Mouse (Mus musculus) E14TG2a.4 (cell line): ENCODE data around the gene Bmp2k.
A peak's percentile ranks its signal among the peaks of the same experiment; 100 is the strongest.

ENCODE experiments used
- H3K27me3 ChIP-seq: 2 replicates; pipeline ENCODE4 v1.6.1; 2014; ENCODE audit warnings: low read length, control low read depth; ENCODE audit not compliant: insufficient read depth
- H3K36me3 ChIP-seq: 2 replicates; pipeline ENCODE4 v1.6.1; 2014; ENCODE audit warnings: low read length, control low read depth; ENCODE audit not compliant: insufficient read depth
- H3K4me1 ChIP-seq: replicated peaks from 2 replicates; pipeline ENCODE4 v1.6.1; 2014; ENCODE audit warnings: low read depth, low read length, control low read depth
- H3K4me3 ChIP-seq: replicated peaks from 2 replicates; pipeline ENCODE4 v1.5.1; 2014; ENCODE audit warnings: mild to moderate bottlenecking, low read length
- H3K9me3 ChIP-seq: 2 replicates; pipeline ENCODE4 v1.6.1; 2014; ENCODE audit warnings: low read length, control low read depth
- CTCF ChIP-seq: conservative IDR thresholded peaks from 2 replicates; pipeline ENCODE4 v1.5.1; 2014; ENCODE audit warnings: low read length
- NANOG ChIP-seq: IDR thresholded peaks from 2 replicates; pipeline ENCODE4 v1.6.1; 2014; ENCODE audit warnings: borderline replicate concordance, low read length, mixed read lengths
- POU5F1 ChIP-seq: IDR thresholded peaks from 2 replicates; pipeline ENCODE4 v1.6.1; 2014; ENCODE audit warnings: low read length, borderline replicate concordance

Gene Bmp2k

DNA sequence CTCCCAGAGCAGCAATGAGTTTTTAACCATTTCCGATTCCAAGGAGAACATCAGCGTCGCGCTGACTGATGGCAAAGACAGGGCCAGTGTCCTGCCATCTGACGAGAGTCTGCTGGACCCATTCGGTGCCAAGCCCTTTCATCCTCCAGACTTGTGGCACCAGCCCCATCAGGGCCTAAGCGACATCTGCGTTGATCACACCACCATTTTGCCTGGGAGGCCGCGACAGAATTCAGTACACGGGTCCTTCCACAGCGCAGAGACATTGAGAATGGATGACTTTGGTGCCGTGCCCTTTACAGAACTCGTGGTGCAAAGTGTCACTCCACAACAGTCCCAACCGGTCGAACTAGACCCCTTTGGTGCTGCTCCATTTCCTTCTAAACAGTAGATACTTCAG, 90.3 kb downstream of the Bmp2k start:
- Histone ChIP-seq H3K36me3 (no peaks in the 10 kb centered on the region), H3K4me1 (peaks cover 42% of the 10 kb centered on the region), H3K27me3 (0 out of 2 replicates have a peak, but pooled peaks cover 3% of the 10 kb centered on the region), H3K9me3 (no peaks in the 10 kb centered on the region), H3K4me3 (peak overlapping the region; percentile 71)
- no peak for TF ChIP-seq NANOG
- TF ChIP-seq CTCF = no peak

DNA sequence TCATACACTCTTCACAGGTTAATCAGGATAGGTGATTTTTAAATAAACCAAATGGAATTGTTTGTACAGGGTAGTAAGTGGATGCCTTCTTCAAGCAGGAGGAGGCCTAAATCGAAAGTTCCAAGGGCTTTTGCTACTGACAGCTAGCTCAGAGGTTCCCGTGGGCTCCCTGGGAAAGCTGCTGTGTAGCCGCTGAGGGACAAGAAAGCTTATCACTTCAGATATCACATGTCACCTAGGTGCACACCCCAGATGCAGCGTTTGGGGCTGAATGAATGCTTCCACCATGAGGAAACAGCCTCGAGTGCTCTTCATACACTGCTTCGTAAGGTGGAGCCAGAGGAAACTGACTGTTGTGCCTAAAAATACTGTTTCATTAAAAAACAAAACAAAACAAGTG, 90.7 kb downstream of the Bmp2k start:
- Histone ChIP-seq H3K4me3 (no peak overlapping the region), H3K36me3 (no peaks in the 10 kb centered on the region), H3K27me3 (0 out of 2 replicates have a peak, but pooled peaks cover 3% of the 10 kb centered on the region), H3K9me3 (no peaks in the 10 kb centered on the region), H3K4me1 (peaks cover 44% of the 10 kb centered on the region)
- no peak for TF ChIP-seq CTCF
- no peak for TF ChIP-seq NANOG
- TF ChIP-seq POU5F1 = no peak

DNA sequence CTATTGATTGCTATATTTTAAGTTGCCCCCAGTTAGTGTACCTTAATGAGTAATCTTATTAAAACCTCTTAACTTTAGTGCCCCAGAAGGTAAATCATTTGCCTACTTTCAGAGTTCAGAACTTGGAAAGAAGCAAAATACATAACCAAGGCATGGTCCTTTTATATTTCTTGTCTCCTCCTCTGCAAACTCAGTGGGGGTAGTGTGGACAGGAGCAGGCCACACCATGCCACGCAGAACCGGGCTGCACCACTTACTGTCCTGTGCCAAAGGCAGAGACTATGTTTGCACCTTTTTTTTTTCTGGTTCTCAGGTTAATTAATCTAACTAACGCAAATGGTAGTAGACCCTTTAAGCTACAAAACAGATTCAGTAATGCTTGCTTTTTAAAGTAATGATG, 91.9 kb downstream of the Bmp2k start:
- Histone ChIP-seq H3K4me1 (peaks cover 44% of the 10 kb centered on the region), H3K9me3 (no peaks in the 10 kb centered on the region), H3K27me3 (0 out of 2 replicates have a peak, but pooled peaks cover 3% of the 10 kb centered on the region), H3K36me3 (no peaks in the 10 kb centered on the region), H3K4me3 (no peak overlapping the region)
- TF ChIP-seq NANOG (no peak), POU5F1 (no peak), CTCF (no peak)

DNA sequence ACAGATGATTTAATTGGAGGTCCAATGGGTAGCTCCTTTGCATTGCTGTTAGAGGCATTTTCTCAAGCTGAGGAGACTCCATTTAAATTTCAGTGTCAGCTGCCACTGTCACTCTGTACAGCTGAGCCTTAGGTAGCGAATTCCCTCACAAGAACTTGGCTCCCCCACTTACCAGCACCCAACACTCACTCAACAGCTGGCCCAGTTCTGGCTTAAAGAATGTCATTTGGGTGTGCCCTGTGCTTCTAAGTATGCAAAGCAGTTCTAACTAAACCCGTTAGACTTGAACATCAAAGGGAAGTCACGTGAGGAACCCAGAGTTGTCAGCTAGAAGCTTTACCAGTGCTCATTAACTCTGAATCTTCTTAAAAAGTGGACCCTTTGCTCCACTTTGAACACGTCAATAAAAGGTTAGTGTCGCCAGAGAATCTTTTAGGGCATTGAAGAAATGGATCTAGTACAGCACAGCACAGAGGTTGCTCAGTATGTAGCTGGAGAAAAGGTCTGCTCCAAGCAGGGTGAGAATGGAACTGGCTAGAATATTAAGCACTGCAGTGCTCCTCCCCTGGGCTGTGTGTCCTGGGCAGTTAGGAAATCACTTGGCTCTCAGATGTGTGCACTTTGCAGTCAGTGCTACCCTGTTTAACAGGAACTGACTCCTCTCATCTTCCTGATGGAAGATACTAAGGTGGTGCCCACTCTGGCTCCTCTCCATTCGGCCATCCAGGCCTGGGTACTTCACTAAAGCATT, 92.7 kb downstream of the Bmp2k start:
- H3K4me1 ChIP-seq = peaks cover 50% of the 10 kb centered on the region
- TF ChIP-seq NANOG (no peak), CTCF (no peak), POU5F1 (no peak)

DNA sequence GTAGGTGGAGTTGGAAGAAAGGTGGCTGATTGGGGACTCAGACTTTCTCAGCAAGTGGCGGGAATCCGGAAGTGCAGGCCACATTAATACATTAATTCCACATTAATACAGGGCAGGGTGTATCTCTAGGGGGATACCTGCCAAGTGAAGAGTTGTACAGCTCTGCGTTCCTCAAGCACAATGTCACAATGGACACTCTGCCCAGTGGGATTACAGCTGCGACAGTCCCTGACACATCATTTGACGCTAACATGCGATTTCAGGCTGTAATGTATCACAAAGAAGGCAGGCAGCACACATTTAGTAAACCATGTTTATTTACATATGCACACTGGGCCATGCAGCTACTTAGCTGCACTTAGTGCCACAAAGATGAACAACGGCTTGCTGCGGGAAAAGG, 95.5 kb downstream of the Bmp2k start:
- no peak for TF ChIP-seq CTCF
- no peak for TF ChIP-seq NANOG
- TF ChIP-seq POU5F1 = no peak
- no peak overlapping the region for H3K4me3 ChIP-seq
- H3K4me1 ChIP-seq = peaks cover 46% of the 10 kb centered on the region
- no peaks in the 10 kb centered on the region for H3K27me3 ChIP-seq
- H3K36me3 ChIP-seq = peaks cover 15% of the 10 kb centered on the region
- no peaks in the 10 kb centered on the region for H3K9me3 ChIP-seq

More for the DNA sequence above, 92.7 kb downstream of the Bmp2k start:
- H3K9me3 ChIP-seq = no peaks in the 10 kb centered on the region
- H3K4me3 ChIP-seq = peak overlapping the region; percentile 26; the same call in 1 of the 2 replicates
- 0 out of 2 replicates have a peak, but pooled peaks cover 3% of the 10 kb centered on the region for H3K27me3 ChIP-seq
- H3K36me3 ChIP-seq = 0 out of 2 replicates have a peak, but pooled peaks cover 4% of the 10 kb centered on the region

DNA sequence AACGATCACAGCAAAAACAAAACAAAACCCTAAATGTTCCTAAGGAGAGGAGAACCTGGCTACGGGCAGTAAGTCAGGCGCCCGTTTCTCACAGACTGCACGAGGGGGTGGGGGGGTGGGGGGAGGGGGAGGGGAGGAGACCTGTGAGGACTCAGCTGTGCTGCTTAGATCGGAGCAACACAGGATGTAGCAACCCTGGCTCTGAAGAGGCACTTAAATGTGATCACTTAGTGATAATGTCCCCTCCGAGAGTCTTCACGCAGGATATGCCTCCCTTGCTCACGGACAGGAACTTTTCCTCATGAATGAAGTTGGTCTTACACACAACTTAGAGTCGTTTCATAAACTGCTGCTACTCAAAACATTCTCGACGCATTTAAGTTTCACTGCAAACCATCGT, 97.8 kb downstream of the Bmp2k start:
- H3K4me1 ChIP-seq = peaks cover 30% of the 10 kb centered on the region
- no peak for TF ChIP-seq POU5F1
- no peak for TF ChIP-seq CTCF
- no peak for TF ChIP-seq NANOG

DNA sequence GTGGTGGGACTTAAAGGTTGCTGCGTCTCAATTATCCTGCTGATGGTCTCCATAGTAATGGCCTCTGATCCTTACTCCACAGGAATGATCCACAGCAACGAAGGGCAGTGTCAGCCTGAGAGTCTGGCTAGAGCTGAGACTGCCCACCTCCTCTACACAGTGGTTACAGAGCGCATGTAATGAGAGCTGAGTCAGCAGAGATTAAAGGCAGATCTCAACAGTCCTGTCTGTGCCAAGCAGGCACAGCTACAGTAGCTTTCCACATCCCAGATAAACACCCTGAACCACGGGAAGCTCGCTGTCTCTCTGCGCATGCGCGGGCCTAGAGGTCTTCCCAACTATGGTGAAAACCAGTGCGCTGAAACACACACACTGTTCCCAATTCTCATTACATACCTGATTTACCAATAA, 100.1 kb downstream of the Bmp2k start:
- Histone ChIP-seq H3K4me3 (no peak overlapping the region), H3K27me3 (no peaks in the 10 kb centered on the region), H3K36me3 (peaks cover 41% of the 10 kb centered on the region), H3K9me3 (no peaks in the 10 kb centered on the region), H3K4me1 (peaks cover 19% of the 10 kb centered on the region)
- TF ChIP-seq CTCF (no peak), NANOG (no peak), POU5F1 (no peak)

More for the DNA sequence above, 97.8 kb downstream of the Bmp2k start:
- Histone ChIP-seq H3K4me3 (no peak overlapping the region), H3K36me3 (peaks cover 30% of the 10 kb centered on the region), H3K9me3 (no peaks in the 10 kb centered on the region), H3K27me3 (no peaks in the 10 kb centered on the region)

DNA sequence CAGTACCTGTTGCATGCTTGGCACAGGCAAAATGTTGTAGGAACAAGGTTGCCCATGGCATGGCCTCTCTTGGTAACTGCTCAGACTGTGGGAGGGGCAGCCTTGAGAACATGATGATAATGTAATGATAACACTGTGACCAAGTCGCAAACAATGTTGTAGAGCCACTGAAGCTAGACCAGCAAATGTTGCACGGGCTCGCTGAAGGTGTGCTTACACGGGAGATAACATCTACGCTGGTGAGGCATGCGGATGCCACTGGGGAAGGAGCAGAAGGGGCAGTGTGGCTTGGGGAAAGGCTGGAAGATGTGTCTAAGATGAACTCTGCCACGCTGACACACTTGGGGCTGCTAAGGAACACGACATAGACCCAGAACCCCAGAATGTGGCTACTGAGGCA, 102.5 kb downstream of the Bmp2k start:
- no peaks in the 10 kb centered on the region for H3K27me3 ChIP-seq
- H3K4me1 ChIP-seq = peaks cover 13% of the 10 kb centered on the region; the same call in 1 of the 2 replicates
- peaks cover 40% of the 10 kb centered on the region for H3K36me3 ChIP-seq
- TF ChIP-seq POU5F1 (no peak), CTCF (no peak), NANOG (no peak)
- no peaks in the 10 kb centered on the region for H3K9me3 ChIP-seq
- H3K4me3 ChIP-seq = no peak overlapping the region

DNA sequence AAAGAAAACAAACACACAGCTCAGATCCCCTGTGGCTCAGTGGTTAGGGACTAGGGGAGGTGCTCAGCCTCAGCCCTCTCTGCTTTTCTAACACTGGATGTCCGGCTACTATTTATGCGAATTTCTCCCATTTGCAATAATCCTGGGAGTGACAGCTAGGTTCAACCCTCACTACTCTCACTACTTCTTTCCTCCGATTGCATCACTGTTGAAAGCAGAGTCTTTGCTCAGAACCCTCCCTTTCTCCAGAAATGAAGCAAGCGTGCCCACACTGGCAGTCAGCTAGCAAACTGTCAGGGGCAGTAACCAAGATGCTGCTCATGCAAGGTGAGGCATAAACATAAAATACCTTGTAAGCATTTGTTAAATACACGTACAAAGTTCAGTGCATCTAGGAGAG, 110.8 kb downstream of the Bmp2k start:
- Histone ChIP-seq H3K27me3 (peaks cover 8% of the 10 kb centered on the region; the same call in 1 of the 2 replicates), H3K9me3 (no peaks in the 10 kb centered on the region), H3K36me3 (peaks cover 32% of the 10 kb centered on the region), H3K4me3 (no peak overlapping the region), H3K4me1 (peaks cover 13% of the 10 kb centered on the region)
- no peak for TF ChIP-seq POU5F1
- no peak for TF ChIP-seq NANOG
- TF ChIP-seq CTCF = no peak
